Mouse (Mus musculus) right cerebral cortex, adult 18-20 months (tissue): Measurements from ENCODE around the gene Fam83d.

Experiments used
- DNase-seq: peaks from one replicate; pipeline ENCODE4 v3.0.0; 2022; ENCODE audit warnings: mixed read lengths

Gene Fam83d

DNA sequence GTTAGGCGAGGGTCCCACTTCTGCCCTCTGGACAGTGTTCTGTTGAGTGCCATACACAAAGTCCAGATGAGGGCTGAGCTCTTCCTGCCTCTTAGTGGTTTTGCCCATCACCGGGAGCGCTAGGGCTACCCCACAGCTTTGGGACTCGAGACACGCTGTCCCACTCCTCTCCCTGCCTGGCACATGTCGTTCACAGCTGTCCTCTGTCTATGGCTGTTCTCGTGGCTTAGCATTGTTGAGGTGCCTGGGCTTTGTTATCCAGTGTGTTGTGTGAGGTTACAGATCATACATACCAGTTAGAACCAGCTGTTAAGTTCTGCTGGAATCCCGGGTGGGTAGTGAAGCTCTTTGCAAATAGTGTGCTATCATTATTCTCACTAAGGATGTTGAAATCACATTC lies 49.8 kb downstream of the Fam83d start:
- DNase-seq, result no peak

DNA sequence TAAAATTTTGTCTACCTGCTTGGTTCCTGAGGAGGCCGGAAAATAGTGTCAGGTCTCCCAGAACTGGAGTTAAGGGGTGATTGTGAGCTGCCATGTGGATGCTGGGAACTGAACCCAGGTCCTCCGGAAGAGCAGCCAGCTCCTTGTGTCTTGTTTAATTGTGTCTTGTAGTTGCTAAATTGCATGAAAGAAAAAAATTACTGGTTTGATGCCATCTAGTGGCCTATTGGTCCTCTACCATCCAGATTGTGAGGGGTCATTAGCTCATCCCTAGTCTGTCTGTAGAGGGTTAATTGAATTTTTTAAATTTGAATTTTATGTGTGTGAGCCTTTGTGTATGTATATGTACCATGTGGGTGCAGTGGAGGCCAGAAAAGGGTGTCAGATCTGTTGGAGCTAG lies 60.2 kb downstream of the Fam83d start:
- DNase-seq, result no peak

DNA sequence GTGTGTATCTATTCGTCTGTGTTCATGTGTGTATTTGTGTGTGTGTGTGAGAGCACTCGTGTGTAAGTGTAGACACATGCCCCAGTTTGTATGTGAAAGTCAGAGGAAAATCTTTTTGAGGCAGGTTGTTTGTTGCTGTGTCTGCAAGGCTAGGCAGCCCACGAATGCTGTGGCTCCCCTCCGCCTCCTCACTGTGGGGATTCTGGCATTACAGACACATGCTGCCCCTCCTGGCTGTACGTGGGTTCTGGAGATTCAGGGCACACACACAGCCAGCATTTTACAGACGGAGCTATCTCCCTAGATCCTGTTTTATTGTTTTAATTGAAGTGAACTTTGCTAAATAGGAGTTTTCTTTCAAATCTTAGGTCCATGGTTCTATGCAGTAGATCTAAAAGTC lies 61.9 kb downstream of the Fam83d start:
- no peak for DNase-seq

DNA sequence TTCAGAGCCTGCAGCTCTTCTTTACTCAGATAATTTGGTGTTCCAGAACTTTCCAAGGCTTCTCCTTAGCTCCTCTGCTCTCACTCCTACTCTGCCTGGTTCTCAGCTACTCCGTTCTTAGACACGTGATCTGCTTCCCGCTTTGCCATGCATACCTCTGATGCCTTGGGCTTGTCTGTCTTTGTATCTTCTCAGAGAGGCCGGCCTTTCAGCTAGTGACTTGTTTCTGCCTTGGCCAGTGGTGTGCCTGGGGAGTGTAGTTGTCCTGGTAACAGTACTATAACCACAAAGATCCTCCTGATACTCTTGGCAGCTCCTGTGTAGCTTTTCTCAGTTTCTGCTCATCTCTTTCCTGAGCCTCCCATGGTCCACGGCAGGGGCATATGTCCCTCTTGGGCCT lies 65.3 kb downstream of the Fam83d start:
- DNase-seq, result no peak

DNA sequence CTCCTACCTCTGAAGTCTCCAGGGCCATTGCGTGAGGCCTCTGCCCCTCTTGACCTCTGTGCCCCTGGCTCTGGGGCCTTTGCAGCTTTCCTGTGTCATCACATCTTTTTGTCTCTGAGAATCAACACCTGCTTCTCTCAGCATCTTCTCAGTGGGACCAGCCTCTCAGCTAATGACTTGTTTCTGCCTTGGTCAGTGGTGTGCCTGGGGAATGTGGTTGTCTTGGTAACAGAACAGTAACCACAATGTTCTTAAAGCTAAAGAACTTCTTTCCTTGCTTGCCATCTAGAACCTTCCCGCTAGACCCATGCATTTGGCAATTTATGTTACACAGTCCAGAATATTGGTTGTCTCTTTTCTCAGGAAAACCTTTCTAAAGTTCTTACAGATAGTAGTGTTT lies 65.8 kb downstream of the Fam83d start:
- no peak for DNase-seq
